Mouse (Mus musculus) midbrain, embryonic 15.5 days (tissue): ENCODE measurements around the gene Eif4ebp2. TPM values are rescaled to one million over a fixed set of nuclear protein-coding genes. Genes with fewer than 3 reads are reported as not detected.

Experiments used
- ATAC-seq: fragments of 200-750 bp; cut with Nextera tagmentation; replicated peaks from 2 replicates; pipeline ENCODE4 v1.8.0; 2017; ENCODE audit warnings: moderate TSS enrichment
- H3K27ac ChIP-seq: fragments of 300-500 bp; sonication (generic); 2 replicates; pipeline ENCODE4 v1.5.1; 2015; ENCODE audit warnings: mild to moderate bottlenecking, inconsistent platforms
- H3K27me3 ChIP-seq: fragments of 300-500 bp; sonication (generic); replicated peaks from 2 replicates; pipeline ENCODE4 v1.6.1; 2015; ENCODE audit warnings: inconsistent platforms
- H3K36me3 ChIP-seq: fragments of 300-500 bp; sonication (generic); replicated peaks from 2 replicates; pipeline ENCODE4 v1.6.1; 2015; ENCODE audit warnings: inconsistent platforms
- H3K4me1 ChIP-seq: fragments of 300-500 bp; sonication (generic); 2 replicates; pipeline ENCODE4 v1.6.1; 2015; ENCODE audit warnings: inconsistent platforms
- H3K4me2 ChIP-seq: fragments of 300-500 bp; sonication (generic); 2 replicates; pipeline ENCODE4 v1.6.1; 2015; ENCODE audit warnings: inconsistent platforms, mild to moderate bottlenecking, moderate library complexity
- H3K4me3 ChIP-seq: fragments of 300-500 bp; sonication (generic); 2 replicates; pipeline ENCODE4 v1.5.1; 2015; ENCODE audit warnings: mild to moderate bottlenecking, inconsistent platforms
- H3K9ac ChIP-seq: fragments of 300-500 bp; sonication (generic); 2 replicates; pipeline ENCODE4 v1.6.1; 2015; ENCODE audit warnings: mild to moderate bottlenecking, inconsistent platforms
- H3K9me3 ChIP-seq: fragments of 300-500 bp; sonication (generic); 2 replicates; pipeline ENCODE4 v1.6.1; 2016; ENCODE audit warnings: inconsistent platforms
- WGBS: fragments of 180-500 bp; shearing (Covaris S2); methylation state at CpG from one replicate; pipeline ENCODE4 v1.1.7; 2015; ENCODE audit warnings: mixed read lengths; 5-methylcytosine and 5-hydroxymethylcytosine counted together
- polyA plus RNA-seq: library from polyadenylated mRNA; unstranded; fragments of >200 nt; fragmentation: Nextera tagmentation; extraction: Ambion mirVana; gene quantifications from 2 replicates; pipeline ENCODE4 v1.2.1, GENCODE M21; 2015

Gene Eif4ebp2
- polyA plus RNA-seq, 1 experiment from 2014 or later, result 65.8 TPM

DNA sequence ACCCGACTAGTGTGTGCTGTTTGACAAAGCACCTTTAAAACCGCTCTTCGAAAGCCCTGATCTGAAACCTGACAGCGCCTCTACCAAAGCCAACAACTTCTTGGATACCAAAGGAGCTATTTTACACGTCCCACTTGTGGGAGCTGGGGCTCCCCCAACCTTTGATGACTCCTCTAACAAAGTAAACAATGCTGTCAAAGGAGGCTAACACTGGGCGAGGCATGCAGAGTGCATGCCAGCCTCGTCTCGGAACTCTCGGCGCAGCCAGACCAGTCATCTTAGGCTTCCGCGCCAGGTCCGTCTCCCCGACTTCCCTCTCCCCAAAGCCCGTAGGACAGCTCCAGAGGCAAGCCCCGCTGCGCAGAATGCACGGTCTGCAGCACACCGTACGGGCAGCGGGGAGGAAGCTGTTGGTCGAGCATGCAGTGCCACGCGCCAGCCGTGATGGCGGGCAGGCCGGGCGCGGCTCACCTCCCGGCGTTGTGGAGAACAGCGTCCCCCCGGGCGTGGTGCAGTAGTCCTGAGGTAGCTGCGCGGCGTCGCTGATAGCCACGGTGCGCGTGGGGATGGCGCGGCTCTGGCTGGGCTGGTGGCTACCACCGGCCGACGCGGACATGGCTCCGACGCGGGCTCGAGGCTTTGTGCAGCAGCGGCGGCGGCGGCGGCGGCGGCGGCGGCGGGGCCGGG, 387 bp downstream of the Eif4ebp2 start:
- H3K9me3 ChIP-seq, result no peaks in the 10 kb centered on the region
- peak; percentile 65 for ATAC-seq
- WGBS, result under 1% methylated on average over 49 of the region's 62 CpGs

DNA sequence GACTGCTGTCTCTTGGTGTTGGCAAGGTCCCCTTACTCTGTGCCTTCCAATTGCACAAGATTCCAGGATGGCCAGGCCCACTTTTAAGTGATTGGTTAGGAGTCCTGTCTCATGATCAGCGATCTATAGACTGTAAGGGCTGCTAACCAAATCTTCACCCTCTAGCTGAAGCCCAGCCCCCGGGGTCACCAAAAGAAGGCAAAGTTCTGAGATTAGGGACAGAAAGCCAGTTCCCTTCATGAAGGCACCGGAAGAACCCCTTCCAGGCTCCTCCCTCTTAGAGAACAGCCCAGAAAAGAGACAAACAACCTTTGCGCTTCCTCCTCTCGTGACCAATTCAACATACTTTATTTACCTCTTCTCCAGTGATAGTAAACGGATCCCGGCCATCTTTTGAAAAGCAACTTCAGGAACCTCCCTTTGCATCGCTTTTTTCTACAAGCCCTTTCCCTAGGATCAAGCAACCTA, 964 bp downstream of the Eif4ebp2 start:
- Histone ChIP-seq H3K4me3 (peak overlapping the region; percentile 98), H3K36me3 (no peaks in the 10 kb centered on the region), H3K4me2 (peak overlapping the region; percentile 78), H3K27ac (peak overlapping the region; percentile 78), H3K9me3 (no peaks in the 10 kb centered on the region), H3K9ac (peak overlapping the region; percentile 75), H3K4me1 (peaks cover 50% of the 10 kb centered on the region), H3K27me3 (no peaks in the 10 kb centered on the region)
- ATAC-seq, result no peak
- WGBS, result 7% methylated on average over 8 of the region's 8 CpGs

More for the DNA sequence above, 387 bp downstream of the Eif4ebp2 start:
- H3K4me3 ChIP-seq, result peak overlapping the region; percentile 98
- no peaks in the 10 kb centered on the region for H3K36me3 ChIP-seq
- H3K27ac ChIP-seq, result peak overlapping the region; percentile 78
- H3K4me1 ChIP-seq, result peaks cover 44% of the 10 kb centered on the region
- H3K9ac ChIP-seq, result peak overlapping the region; percentile 75
- H3K4me2 ChIP-seq, result peak overlapping the region; percentile 78
- H3K27me3 ChIP-seq, result no peaks in the 10 kb centered on the region

DNA sequence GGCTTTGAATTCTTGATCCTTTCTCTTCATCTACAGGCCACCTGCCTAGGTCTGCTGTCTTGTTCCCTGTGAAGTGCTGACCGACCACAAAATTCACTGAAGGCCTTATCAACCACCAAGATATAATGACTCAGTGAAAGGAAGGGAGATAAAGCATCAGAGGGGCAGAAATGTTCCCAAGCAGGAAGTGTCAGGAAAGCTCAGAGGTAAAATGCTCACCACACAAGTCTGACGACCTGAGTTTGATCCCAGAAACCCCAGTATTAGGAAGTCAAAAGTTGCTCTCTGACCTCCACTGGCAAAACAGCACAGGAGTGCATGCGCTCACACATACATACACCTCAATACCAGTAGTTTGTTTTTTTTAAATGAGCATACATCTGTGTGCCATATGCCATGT, 3.6 kb downstream of the Eif4ebp2 start:
- Histone ChIP-seq H3K27ac (no peak overlapping the region), H3K36me3 (no peaks in the 10 kb centered on the region), H3K27me3 (no peaks in the 10 kb centered on the region), H3K9me3 (no peaks in the 10 kb centered on the region), H3K4me3 (no peak overlapping the region), H3K4me2 (no peak overlapping the region), H3K4me1 (peaks cover 71% of the 10 kb centered on the region), H3K9ac (no peak overlapping the region)
- WGBS, result 89% methylated on average over 3 of the region's 3 CpGs
- ATAC-seq, result no peak

DNA sequence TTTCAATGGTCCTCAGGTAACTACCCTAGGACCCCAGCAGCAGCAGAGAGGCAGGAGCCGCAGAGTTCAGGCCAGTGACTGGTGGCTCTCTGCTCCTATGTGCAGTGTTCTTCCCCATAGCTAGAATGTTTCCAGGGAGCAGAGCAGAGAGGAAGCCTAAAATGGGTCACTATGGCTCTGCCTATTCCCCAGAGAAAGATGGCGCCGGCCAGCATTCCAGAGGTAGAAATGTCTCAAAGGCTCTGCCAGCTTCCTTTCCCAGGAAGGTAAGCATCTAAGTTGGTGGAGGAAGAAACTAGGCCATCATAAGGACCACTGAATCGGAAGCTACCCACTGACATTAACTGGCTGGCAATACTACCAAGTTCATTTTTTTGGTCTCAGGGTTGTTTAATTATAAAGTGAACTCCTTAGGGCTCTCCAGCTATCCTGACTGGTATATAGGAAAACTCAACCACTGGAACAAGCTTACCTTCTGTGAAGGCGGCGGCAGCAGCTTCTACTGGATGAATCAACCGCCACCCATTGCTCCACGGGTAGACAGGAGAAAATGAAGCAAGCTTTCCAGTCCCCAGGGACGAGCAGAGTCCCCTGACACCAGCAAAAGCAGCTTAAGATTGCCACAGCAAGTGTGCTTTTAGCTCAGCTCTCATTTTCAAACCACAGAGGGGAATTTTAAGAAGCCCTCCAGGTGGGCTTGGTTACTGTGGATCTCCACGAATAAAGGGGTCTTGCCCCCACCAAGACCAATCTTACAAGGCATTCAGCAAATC, 4.7 kb downstream of the Eif4ebp2 start:
- Histone ChIP-seq H3K27me3 (no peaks in the 10 kb centered on the region), H3K4me1 (peaks cover 82% of the 10 kb centered on the region), H3K4me3 (no peak overlapping the region), H3K36me3 (no peaks in the 10 kb centered on the region), H3K9me3 (no peaks in the 10 kb centered on the region), H3K27ac (no peak overlapping the region), H3K4me2 (no peak overlapping the region), H3K9ac (no peak overlapping the region)
- 73% methylated on average over 10 of the region's 10 CpGs for WGBS
- ATAC-seq, result no peak

DNA sequence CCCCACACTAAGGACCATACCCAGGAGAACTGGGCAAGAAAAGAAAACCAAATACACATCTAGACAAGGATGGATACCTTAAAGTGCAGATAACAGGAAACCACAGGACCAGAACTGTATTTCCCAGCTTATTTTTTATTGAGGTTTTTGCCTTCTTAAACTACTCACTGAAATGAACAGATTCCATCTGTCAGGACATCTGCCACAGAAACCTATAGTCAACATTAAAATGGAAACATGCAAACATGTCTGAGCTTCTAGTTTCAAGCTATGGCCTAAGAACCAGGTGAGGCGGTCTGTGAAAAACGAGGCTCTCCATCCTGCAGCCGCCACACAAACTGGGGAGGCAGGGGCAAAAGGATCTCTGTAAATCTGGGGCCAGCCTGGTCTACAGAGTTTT, 7.4 kb downstream of the Eif4ebp2 start:
- no peak overlapping the region for H3K9ac ChIP-seq
- H3K36me3 ChIP-seq, result no peaks in the 10 kb centered on the region
- ATAC-seq, result no peak
- WGBS, result 84% methylated on average over 3 of the region's 3 CpGs
- no peak overlapping the region for H3K4me3 ChIP-seq
- H3K27me3 ChIP-seq, result no peaks in the 10 kb centered on the region
- H3K27ac ChIP-seq, result no peak overlapping the region
- no peaks in the 10 kb centered on the region for H3K9me3 ChIP-seq
- H3K4me2 ChIP-seq, result no peak overlapping the region
- peaks cover 68% of the 10 kb centered on the region for H3K4me1 ChIP-seq

DNA sequence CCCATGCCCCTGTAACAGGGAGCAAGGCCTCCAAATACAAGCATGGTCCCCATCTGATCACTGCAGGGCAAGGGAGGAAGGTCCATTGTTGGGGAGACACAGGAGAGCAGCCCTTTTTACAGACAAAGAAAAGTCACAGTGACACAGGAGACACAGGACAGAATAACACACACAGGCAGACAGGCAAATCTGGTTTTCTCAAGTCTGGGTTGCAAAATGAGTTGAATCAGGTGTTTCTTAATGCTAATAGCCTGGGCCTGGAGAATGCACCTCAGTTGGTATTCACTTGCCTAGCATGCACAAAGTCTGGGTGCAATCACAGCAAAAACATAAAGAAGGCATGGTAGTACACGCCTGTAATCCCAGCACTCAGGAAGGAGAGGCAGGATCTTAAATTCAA, 8.6 kb downstream of the Eif4ebp2 start:
- Histone ChIP-seq H3K9ac (no peak overlapping the region), H3K9me3 (no peaks in the 10 kb centered on the region), H3K36me3 (no peaks in the 10 kb centered on the region), H3K27me3 (no peaks in the 10 kb centered on the region), H3K4me1 (peaks cover 56% of the 10 kb centered on the region), H3K4me3 (no peak overlapping the region), H3K4me2 (no peak overlapping the region), H3K27ac (no peak overlapping the region)
- WGBS, result 76% methylated on average over 1 of the region's 1 CpGs
- no peak for ATAC-seq

DNA sequence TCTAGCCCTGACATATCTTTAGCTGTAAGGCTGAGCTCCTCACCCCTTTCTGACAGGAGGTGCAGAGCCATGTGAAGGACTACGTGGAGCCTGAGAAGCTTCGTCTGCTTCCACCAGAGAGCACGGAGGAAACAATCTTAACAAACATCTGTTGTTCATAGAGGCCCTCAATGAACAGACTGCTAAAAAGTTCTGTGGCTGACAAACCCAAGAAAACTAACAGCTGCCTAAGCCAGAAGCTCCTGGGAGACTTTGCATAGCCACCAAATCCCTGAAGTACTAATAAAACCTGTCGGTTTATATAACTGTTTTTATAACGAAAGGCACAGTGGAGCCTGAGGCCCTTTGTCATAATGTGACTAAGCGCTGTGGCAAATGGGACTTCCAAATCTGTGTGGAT, 9.0 kb downstream of the Eif4ebp2 start:
- Histone ChIP-seq H3K4me3 (no peak overlapping the region), H3K9ac (no peak overlapping the region), H3K27ac (no peak overlapping the region), H3K9me3 (no peaks in the 10 kb centered on the region), H3K4me2 (no peak overlapping the region), H3K27me3 (no peaks in the 10 kb centered on the region), H3K36me3 (no peaks in the 10 kb centered on the region), H3K4me1 (peaks cover 53% of the 10 kb centered on the region)
- 56% methylated on average over 6 of the region's 6 CpGs for WGBS
- ATAC-seq, result no peak

DNA sequence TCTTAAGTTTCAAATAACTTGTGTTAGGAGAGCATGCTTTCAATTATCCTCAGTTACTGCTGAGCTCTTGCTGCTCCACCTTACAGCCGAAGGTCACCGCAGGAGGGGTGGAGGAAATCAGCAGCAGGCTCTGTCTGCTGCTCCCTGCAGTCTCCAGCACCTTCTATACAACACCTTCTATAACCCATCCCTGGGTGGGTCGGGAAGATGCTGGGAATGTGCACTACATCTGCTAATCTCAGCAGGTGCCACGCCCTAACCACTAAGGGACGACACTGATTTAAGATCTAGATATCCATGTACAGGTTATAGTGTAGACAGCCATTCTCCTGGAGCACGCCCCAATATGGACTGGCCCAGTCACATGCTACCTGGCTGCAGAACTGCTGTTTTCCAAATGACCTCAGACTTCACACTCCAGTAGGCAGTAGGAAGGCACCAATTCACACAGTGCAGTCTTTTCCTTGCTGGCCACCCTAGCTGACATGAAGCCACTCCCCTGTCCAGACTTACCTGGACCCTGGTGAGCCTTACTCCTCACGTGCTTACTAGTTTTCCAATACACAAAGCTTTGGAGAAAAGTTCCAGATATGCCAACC, 12.2 kb downstream of the Eif4ebp2 start:
- Histone ChIP-seq H3K36me3 (no peaks in the 10 kb centered on the region), H3K4me3 (no peak overlapping the region), H3K27ac (no peak overlapping the region), H3K27me3 (no peaks in the 10 kb centered on the region), H3K9ac (no peak overlapping the region), H3K9me3 (no peaks in the 10 kb centered on the region), H3K4me2 (no peak overlapping the region), H3K4me1 (peaks cover 25% of the 10 kb centered on the region)
- 95% methylated on average over 7 of the region's 7 CpGs for WGBS
- no peak; the same call in 1 of the 2 replicates for ATAC-seq

DNA sequence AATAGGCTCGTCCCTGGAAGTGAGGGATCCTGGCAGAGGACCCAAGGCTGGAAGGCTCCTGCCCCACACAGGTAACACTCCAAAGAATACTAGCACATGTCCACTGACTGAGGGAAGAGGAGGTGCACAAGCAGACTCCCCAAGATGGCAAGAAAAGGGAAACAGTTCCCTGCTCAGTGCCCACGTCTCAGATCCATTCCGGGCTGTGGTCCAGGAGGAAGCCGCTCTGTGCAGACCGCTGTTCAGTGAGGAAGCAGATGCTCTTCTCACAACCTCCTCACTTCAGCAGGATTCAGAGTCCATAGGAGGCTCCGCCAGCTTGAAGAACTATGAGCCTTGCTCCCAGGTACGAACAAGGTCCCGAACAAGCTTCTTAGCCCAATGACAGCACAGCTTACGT, 21.1 kb downstream of the Eif4ebp2 start:
- no peak overlapping the region for H3K4me3 ChIP-seq
- no peak overlapping the region for H3K9ac ChIP-seq
- no peak overlapping the region for H3K4me2 ChIP-seq
- WGBS, result 93% methylated on average over 9 of the region's 9 CpGs
- no peak for ATAC-seq
- H3K27me3 ChIP-seq, result no peaks in the 10 kb centered on the region
- no peak overlapping the region for H3K27ac ChIP-seq
- peaks cover 24% of the 10 kb centered on the region for H3K36me3 ChIP-seq
- H3K4me1 ChIP-seq, result no peaks in the 10 kb centered on the region
- no peaks in the 10 kb centered on the region for H3K9me3 ChIP-seq

DNA sequence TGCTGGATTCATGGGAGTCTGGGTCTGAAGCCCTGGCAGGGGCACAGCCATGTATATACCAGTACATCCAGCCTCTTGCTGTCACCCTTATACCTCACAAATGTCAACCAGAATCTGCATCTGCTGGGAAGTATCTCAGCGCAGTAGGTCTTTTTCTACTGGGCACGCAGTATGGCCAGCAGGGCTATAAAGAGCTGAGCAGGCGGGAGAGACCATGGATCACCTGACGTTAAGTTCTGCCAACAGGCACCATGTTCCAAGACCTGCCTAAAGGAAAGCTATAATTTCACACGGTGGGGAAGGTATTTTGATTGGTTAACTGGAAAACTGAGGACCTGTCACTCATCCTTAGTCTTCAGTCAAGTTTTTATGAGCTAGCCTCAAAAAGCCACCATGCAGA, 23.4 kb downstream of the Eif4ebp2 start:
- peaks cover 21% of the 10 kb centered on the region for H3K36me3 ChIP-seq
- ATAC-seq, result no peak
- WGBS, result 86% methylated on average over 5 of the region's 5 CpGs
- no peak overlapping the region for H3K9ac ChIP-seq
- H3K27me3 ChIP-seq, result no peaks in the 10 kb centered on the region
- H3K4me1 ChIP-seq, result peaks cover 7% of the 10 kb centered on the region
- no peak overlapping the region for H3K27ac ChIP-seq
- H3K4me2 ChIP-seq, result no peak overlapping the region
- H3K4me3 ChIP-seq, result no peak overlapping the region
- no peaks in the 10 kb centered on the region for H3K9me3 ChIP-seq

DNA sequence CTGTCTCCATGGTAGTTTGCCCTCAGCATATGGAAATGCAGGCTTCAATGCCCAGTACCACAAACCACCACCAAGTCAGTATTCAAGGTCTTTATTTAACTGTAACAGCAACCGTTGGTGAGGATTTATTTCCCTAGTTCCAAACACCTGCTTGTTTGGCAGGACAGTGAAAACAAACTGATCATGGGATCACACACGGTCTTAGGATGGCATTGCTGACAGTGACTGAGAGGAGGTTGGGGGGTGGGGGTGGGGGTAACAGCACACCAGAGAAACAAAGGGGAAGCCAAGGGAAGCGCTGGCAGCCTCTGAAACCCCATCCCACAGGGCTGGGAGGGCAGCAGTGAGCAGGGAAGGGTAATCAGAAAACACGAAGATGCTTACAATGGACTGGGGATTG, 24.0 kb downstream of the Eif4ebp2 start:
- Histone ChIP-seq H3K36me3 (peaks cover 15% of the 10 kb centered on the region), H3K9ac (no peak overlapping the region), H3K27me3 (no peaks in the 10 kb centered on the region), H3K9me3 (no peaks in the 10 kb centered on the region), H3K4me3 (no peak overlapping the region), H3K4me1 (peaks cover 8% of the 10 kb centered on the region), H3K27ac (no peak overlapping the region), H3K4me2 (no peak overlapping the region)
- 43% methylated on average over 4 of the region's 4 CpGs for WGBS
- no peak for ATAC-seq

DNA sequence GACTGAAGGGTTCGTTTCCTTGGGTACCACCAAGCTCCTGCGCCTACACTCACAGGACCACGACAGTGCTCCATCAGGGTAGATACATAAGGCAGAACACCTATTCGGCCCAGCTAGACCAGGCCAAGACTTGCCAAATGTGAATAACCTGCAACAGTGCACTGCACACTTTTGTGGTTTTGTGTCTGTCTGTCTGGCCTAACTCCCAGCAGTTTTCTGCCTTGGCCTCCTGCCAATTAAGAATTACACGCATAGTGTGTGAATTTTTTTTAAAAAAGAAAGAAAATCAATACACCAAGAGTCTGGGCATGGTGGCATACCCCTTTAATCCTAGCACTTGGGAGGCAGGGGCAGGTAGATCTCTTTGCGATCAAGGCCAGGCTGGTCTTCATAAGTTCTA, 24.5 kb downstream of the Eif4ebp2 start:
- ATAC-seq, result no peak
- Histone ChIP-seq H3K27me3 (0 out of 2 replicates have a peak, but pooled peaks cover 4% of the 10 kb centered on the region), H3K36me3 (peaks cover 10% of the 10 kb centered on the region), H3K27ac (no peak overlapping the region), H3K4me3 (no peak overlapping the region), H3K9me3 (no peaks in the 10 kb centered on the region), H3K4me1 (peaks cover 8% of the 10 kb centered on the region), H3K4me2 (no peak overlapping the region), H3K9ac (no peak overlapping the region)
- WGBS, result 86% methylated on average over 6 of the region's 6 CpGs
